Mouse (Mus musculus) C2C12 (cell line): ENCODE measurements around the gene Foxb2. TPM values are rescaled to one million over a fixed set of nuclear protein-coding genes. Genes with fewer than 3 reads are reported as not detected.

Source experiments
- H3K27me3 ChIP-seq: one replicate; pipeline ENCODE4 v1.6.1; 2011; ENCODE audit not compliant: control insufficient read depth, insufficient read depth, insufficient read length
- H3K36me3 ChIP-seq: one replicate; pipeline ENCODE4 v1.6.1; 2011; ENCODE audit not compliant: control insufficient read depth, insufficient read depth
- H3K4me3 ChIP-seq: one replicate; pipeline ENCODE4 v1.5.1; 2011; ENCODE audit warnings: mild to moderate bottlenecking, control low read depth; ENCODE audit not compliant: poor library complexity, insufficient read depth, severe bottlenecking
- H3K79me2 ChIP-seq: one replicate; pipeline ENCODE4 v1.6.1; 2011; ENCODE audit not compliant: control insufficient read depth, insufficient read depth
- H3K79me3 ChIP-seq: one replicate; pipeline ENCODE4 v1.6.1; 2011; ENCODE audit warnings: low read depth, control low read depth
- H3ac ChIP-seq: one replicate; pipeline ENCODE3; 2011; ENCODE audit warnings: low read depth; ENCODE audit not compliant: control insufficient read depth, insufficient read length
- CEBPB ChIP-seq: IDR thresholded peaks from one replicate; pipeline ENCODE4 v1.6.1; 2011; ENCODE audit warnings: low read depth, mild to moderate bottlenecking, control low read depth, moderate library complexity
- CTCF ChIP-seq: IDR thresholded peaks from one replicate; pipeline ENCODE4 v1.5.1; 2011; ENCODE audit not compliant: control insufficient read depth, insufficient read depth, insufficient read length
- FOSL1 ChIP-seq: IDR thresholded peaks from one replicate; pipeline ENCODE4 v1.8.0; 2011; ENCODE audit warnings: mild to moderate bottlenecking, low read length; ENCODE audit not compliant: poor library complexity, insufficient read depth, severe bottlenecking
- MAX ChIP-seq: IDR thresholded peaks from one replicate; pipeline ENCODE4 v1.6.1; 2011; ENCODE audit warnings: mild to moderate bottlenecking, control low read depth
- MYOD1 ChIP-seq: IDR thresholded peaks from one replicate; pipeline ENCODE4 v1.6.1; 2011; ENCODE audit warnings: low read depth; ENCODE audit not compliant: control insufficient read depth, insufficient read length
- MYOG ChIP-seq: IDR thresholded peaks from one replicate; pipeline ENCODE4 v1.6.1; 2011; ENCODE audit not compliant: control insufficient read depth, insufficient read length; ENCODE audit errors: extremely low read depth
- USF1 ChIP-seq: IDR thresholded peaks from one replicate; pipeline ENCODE4 v1.6.1; 2011; ENCODE audit warnings: low read depth, mild to moderate bottlenecking, control low read depth, moderate library complexity
- polyA plus RNA-seq: library from polyadenylated mRNA; unstranded; fragments of >200 nt; fragmentation: generic; extraction: Trizol; gene quantifications from one replicate; pipeline ENCODE4 v1.2.1, GENCODE M21; 2012; ENCODE audit warnings: missing spikeins

The Foxb2 gene
- polyA plus RNA-seq, 1 experiment = not detected

DNA sequence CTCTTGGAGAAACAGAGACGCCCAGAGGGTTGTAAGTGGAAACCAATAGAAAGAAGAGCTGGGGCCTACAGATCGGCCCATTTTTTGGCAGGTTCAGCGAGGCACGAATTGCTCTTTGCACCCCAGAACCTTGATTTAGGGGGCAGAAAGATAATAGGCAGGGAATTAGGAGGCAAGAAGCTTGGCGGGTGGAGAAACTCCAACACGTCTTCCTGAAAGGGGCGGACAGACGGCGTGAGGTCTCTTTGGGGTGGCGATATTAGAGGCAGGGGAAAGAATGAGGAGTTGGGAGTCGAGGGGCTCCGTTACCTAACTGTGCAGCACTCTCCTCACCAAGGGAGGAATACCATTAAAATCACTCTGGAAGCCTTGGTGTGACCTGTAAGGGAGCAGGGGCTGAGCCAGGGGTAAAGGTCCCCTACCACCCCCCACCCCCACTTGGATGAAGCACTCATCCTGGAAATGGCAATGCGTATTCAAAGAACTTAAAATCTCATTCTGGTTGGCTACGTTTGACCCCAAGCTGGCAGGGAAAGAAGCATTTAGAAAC, 1.5 kb upstream of the Foxb2 start:
- H3K4me3 ChIP-seq = no peak overlapping the region
- H3K27me3 ChIP-seq = peaks cover 5% of the 10 kb centered on the region
- H3K79me2 ChIP-seq = no peaks in the 10 kb centered on the region
- no peaks in the 10 kb centered on the region for H3K36me3 ChIP-seq
- no peak for TF ChIP-seq CEBPB
- no peak for TF ChIP-seq MYOD1
- TF ChIP-seq MYOG = no peak
- no peak for TF ChIP-seq MAX
- TF ChIP-seq FOSL1 = no peak
- no peak for TF ChIP-seq USF1
- no peak for TF ChIP-seq CTCF
- H3K79me3 ChIP-seq = no peaks in the 10 kb centered on the region
- H3ac ChIP-seq = no peak overlapping the region

GRCm38 (mm10) chr19:16873942-16874861, 597 bp upstream of the Foxb2 start:
- Histone ChIP-seq H3K27me3 (peaks cover 5% of the 10 kb centered on the region), H3K36me3 (no peaks in the 10 kb centered on the region), H3K79me3 (no peaks in the 10 kb centered on the region), H3K4me3 (no peak overlapping the region), H3ac (no peak overlapping the region), H3K79me2 (no peaks in the 10 kb centered on the region)
- no peak for TF ChIP-seq USF1
- no peak for TF ChIP-seq CEBPB
- TF ChIP-seq FOSL1 = no peak
- TF ChIP-seq CTCF = no peak
- TF ChIP-seq MYOG = no peak
- no peak for TF ChIP-seq MAX

DNA sequence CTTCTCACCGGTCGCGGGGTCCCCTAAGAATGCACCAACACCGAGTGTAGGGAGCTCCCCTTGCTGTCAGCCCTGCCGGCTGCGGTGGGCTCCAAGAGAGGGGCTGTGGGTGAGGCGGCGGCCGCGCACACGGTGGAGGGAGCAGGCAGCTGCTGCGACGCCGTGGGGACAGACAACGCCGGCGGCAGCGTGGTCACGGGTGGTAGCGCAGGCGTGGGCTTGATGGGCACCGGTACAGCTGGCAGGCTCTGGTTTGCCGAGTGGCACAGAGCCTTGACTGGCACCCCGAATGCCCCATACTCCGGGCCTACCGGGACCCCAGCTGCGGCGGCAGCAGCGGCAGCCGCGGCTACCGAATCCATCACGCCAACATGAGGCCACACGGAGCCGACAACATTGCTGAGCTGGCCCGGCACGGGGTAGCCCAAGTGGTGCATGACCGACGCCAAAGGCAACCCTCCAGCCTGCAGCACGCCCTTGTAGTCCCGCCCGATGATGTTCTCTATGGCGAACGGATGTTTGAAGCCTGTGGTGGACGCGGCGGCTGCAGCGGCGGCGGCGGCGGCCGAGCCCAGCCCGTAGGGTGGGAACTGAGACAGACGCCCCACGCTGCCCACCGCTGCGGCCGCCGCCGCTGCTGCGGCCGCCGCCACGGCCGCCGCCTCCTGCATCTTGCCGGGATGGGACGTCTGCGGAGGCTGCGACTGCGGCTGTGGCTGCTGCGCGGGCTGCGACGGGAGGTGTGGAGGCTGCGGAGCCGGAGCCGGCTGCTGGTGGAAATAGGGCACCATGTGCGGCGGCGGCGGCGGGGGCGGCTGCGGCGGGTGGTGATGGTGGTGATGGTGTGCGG, 1.0 kb downstream of the Foxb2 start:
- Histone ChIP-seq H3K27me3 (peaks cover 5% of the 10 kb centered on the region), H3K79me2 (no peaks in the 10 kb centered on the region), H3K36me3 (no peaks in the 10 kb centered on the region), H3K79me3 (no peaks in the 10 kb centered on the region), H3ac (peak overlapping the region; percentile 10), H3K4me3 (no peak overlapping the region)
- TF ChIP-seq CTCF = no peak
- no peak for TF ChIP-seq MAX
- TF ChIP-seq MYOD1 = no peak
- no peak for TF ChIP-seq USF1
- no peak for TF ChIP-seq FOSL1
- no peak for TF ChIP-seq MYOG
- no peak for TF ChIP-seq CEBPB

DNA sequence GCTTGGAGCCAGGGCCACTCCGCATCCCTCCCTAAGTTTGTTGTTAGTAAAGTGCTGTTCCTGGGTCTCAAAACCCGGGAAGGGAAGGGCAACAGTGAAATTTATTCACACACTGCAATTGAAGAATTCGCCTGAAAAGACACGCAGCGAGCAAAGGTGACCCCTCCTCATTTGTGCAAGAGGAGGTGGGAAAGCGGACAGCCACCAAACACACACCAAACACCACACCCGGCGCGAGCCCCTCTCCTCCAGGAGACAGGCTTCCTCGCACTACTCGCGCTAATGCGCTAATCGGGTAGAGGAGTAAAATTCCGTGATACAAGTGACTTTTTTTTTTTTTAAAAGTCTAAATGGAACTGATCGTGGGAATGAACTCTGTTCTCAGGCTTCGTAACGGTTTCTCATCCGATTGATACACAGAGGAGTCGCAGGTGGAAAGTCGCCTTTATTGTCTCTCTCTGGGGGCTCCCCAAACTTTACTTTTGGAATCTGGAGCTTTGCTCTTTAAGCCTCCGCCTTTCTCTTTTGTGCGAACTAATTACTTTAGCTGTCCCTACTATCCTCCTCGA, 2.3 kb downstream of the Foxb2 start:
- no peak overlapping the region for H3ac ChIP-seq
- H3K36me3 ChIP-seq = no peaks in the 10 kb centered on the region
- H3K79me3 ChIP-seq = no peaks in the 10 kb centered on the region
- TF ChIP-seq MYOG = no peak
- no peak for TF ChIP-seq FOSL1
- TF ChIP-seq CTCF = no peak
- TF ChIP-seq USF1 = no peak
- TF ChIP-seq CEBPB = no peak
- TF ChIP-seq MYOD1 = no peak
- TF ChIP-seq MAX = no peak
- H3K79me2 ChIP-seq = no peaks in the 10 kb centered on the region
- H3K4me3 ChIP-seq = no peak overlapping the region
- H3K27me3 ChIP-seq = peaks cover 5% of the 10 kb centered on the region

- Histone ChIP-seq H3K36me3 (no peaks in the 10 kb centered on the region), H3K4me3 (no peak overlapping the region), H3K79me3 (no peaks in the 10 kb centered on the region), H3ac (no peak overlapping the region), H3K79me2 (no peaks in the 10 kb centered on the region), H3K27me3 (peaks cover 5% of the 10 kb centered on the region)
- no peak for TF ChIP-seq MYOD1
- no peak for TF ChIP-seq CTCF
- TF ChIP-seq FOSL1 = no peak
- TF ChIP-seq MAX = no peak
Observed at GRCm38 (mm10) chr19:16870501-16871191, 3.0 kb downstream of the Foxb2 start.
